Mouse (Mus musculus) heart, postnatal 25 days (tissue): ENCODE measurements at regions not wholly inside any gene's neighbourhood (a gene's known extent, or its start where the extent isn't known, plus 50 kb on each side); places are given as distances from the start of the nearest gene placed in this dataset.
"Not testable (repeated sequence)": the region's sequence is repeated elsewhere in the genome, so short reads cannot be mapped to it uniquely, and the experiment has no call there.

Source experiments
- DNase-seq: peaks from one replicate; pipeline ENCODE4 v3.0.0; 2022; ENCODE audit warnings: low spot score
- intact Hi-C: fragments of 180-260 bp; cut with DNase I; formaldehyde crosslinking; loops from one replicate; pipeline ENCODE4 v1.15.1; 2025

GRCm38 (mm10) chr3:78594305-78594704 is 692.0 kb downstream of the Rapgef2 start:
- no peak for DNase-seq
- intact Hi-C loops: no loop called here

DNA sequence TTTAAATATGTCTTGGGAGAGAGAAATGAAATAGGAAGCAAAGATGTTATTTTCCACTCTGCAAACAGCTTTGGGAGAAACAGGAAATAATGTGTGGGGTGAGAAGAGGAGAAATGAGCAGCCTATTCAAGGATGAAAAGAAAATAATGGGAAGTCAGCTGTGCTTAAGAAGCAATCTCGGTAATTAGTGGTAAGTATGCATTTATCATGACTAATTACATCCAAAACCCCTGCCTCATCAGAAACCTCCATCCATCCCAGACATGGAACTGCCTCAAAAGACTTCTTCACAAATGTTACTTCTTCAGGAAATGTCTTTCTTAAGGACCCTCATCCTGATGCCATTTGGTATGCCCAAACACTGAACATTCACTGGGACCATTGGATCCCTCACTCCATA is 699.7 kb downstream of the Rapgef2 start:
- DNase-seq: no peak
- intact Hi-C loops: no loop called here

- intact Hi-C loops: no loop called here
- no peak for DNase-seq
Observed at GRCm38 (mm10) chr3:78581868-78582267, 704.4 kb downstream of the Rapgef2 start.

GRCm38 (mm10) chr3:78581100-78581499 is 705.2 kb downstream of the Rapgef2 start:
- DNase-seq: no peak
- intact Hi-C loops: no loop called here

GRCm38 (mm10) chr3:78575667-78576464 is 710.5 kb downstream of the Rapgef2 start:
- intact Hi-C loops: no loop called here
- no peak for DNase-seq

DNA sequence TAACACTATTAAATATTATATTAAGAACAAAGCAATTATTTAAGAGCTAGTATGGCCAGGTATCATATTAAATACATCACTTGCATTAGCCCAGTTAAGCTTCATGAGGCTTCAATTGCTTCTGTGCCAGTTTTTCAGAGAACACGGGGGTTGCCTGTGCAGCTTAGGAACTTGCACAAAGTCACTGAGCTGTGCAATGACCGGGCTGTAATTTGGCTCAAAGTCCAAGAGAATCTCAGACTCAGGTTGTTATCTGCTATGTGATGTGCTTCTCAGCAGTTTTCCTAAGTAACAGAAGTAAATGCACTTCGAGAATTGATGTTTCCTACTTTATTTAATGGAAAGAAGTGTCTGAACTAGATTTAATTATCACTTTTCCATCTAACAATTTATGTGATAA is 711.5 kb downstream of the Rapgef2 start:
- DNase-seq: no peak
- intact Hi-C loops: no loop called here

DNA sequence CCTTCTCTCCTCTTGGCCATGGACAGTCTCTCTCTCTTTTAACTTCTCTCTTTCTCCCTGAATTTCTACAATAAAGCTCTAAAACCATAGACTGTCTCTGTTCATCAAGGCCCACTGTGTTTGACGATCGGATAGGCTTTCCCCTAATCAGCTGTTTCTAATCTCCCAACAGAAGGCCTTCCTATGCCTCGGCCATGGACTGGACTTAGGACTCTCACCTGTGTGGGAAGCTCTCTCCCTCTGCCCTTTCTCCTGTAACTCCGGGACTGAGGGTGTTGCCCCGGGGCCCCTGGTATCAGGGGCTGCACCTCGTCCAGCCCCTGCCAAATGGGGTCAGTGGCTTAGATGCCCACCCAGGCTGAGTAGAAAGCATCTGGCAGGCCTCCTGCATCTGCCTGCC is 713.0 kb downstream of the Rapgef2 start:
- intact Hi-C loops: no loop called here
- DNase-seq: no peak

GRCm38 (mm10) chr3:78564926-78565325 is 721.4 kb downstream of the Rapgef2 start:
- not testable (repeated sequence) for DNase-seq

More at GRCm38 (mm10) chr3:78564926-78565325, 721.4 kb downstream of the Rapgef2 start:
- intact Hi-C loops: not testable (repeated sequence)
